Mouse (Mus musculus) gastrocnemius, postnatal 14 days (tissue): ENCODE measurements around the gene Fth1. TPM values are rescaled to one million over a fixed set of nuclear protein-coding genes. Genes with fewer than 3 reads are reported as not detected.
"Not testable (repeated sequence)": the region's sequence is repeated elsewhere in the genome, so short reads cannot be mapped to it uniquely, and the experiment has no call there.

Source experiments
- DNase-seq: peaks from one replicate; pipeline ENCODE4 v3.0.0; 2021; ENCODE audit warnings: mixed read lengths
- intact Hi-C: fragments of 180-260 bp; cut with DNase I; formaldehyde crosslinking; loops from one replicate; pipeline ENCODE4 v1.15.1; 2025; ENCODE audit warnings: low total_unique reads
- long read RNA-seq, 2 experiments: library from polyadenylated mRNA; stranded (forward); transcript quantifications; one replicate each; pipeline ENCODE4 v2.0.0; 2021
- total RNA-seq, 2 experiments: library from RNA; stranded (reverse); gene quantifications; 2 replicates each; pipeline ENCODE4 v1.2.3; 2021

Fth1 gene
- total RNA-seq: 1,000 to 10,000 TPM; 2,162 to 2,185 TPM
- long read RNA-seq, experiment 1, transcript Fth1-201 (4 exons, 929 nt): major isoform, 2,445 of 2,490 reads
- long read RNA-seq, experiment 1, partial matches to known transcripts: 20 of 2,490 reads
- long read RNA-seq, experiment 1, other reads (novel, unspliced or antisense): 21 of 2,490 reads
- long read RNA-seq, experiment 2, transcript Fth1-208 (3 exons, 2,062 nt): minor isoform, 5 of 2,516 reads
- long read RNA-seq, experiment 2, transcript Fth1-201 (4 exons, 929 nt): major isoform, 2,476 of 2,516 reads
- long read RNA-seq, experiment 2, partial matches to known transcripts: 19 of 2,516 reads
- long read RNA-seq, experiment 2, other reads (novel, unspliced or antisense): 15 of 2,516 reads

GRCm38 (mm10) chr19:9980258-9980657 lies at the start of gene Fth1:
TSS of gene Fth1 (plus strand) at chr19:9980598.
- intact Hi-C loops: no loop called here
- DNase-seq: no peak

- intact Hi-C loops, DNase-seq: not testable (repeated sequence)
Measured at GRCm38 (mm10) chr19:9931167-9931607, 49.2 kb upstream of the Fth1 start.

GRCm38 (mm10) chr19:9933908-9934307 lies 46.5 kb upstream of the Fth1 start:
- DNase-seq: no peak
- intact Hi-C loops: no loop called here

GRCm38 (mm10) chr19:9936579-9936978 lies 43.8 kb upstream of the Fth1 start:
- intact Hi-C loops: no loop called here
- DNase-seq: no peak

- intact Hi-C loops: no loop called here
- no peak for DNase-seq
Measured at GRCm38 (mm10) chr19:9937428-9937827, 43.0 kb upstream of the Fth1 start.

- no peak for DNase-seq
- intact Hi-C loops: no loop called here
Measured at GRCm38 (mm10) chr19:9938156-9938823, 42.1 kb upstream of the Fth1 start.

- intact Hi-C loops: no loop called here
- DNase-seq: no peak
Measured at GRCm38 (mm10) chr19:9938824-9939303, 41.5 kb upstream of the Fth1 start.

- no peak for DNase-seq
Measured at GRCm38 (mm10) chr19:9939841-9940240, 40.6 kb upstream of the Fth1 start.

GRCm38 (mm10) chr19:9940903-9941302 lies 39.5 kb upstream of the Fth1 start:
- DNase-seq: no peak
- intact Hi-C loops: no loop called here

More at GRCm38 (mm10) chr19:9939841-9940240, 40.6 kb upstream of the Fth1 start:
- intact Hi-C loops: no loop called here

- no peak for DNase-seq
- intact Hi-C loops: no loop called here
Measured at GRCm38 (mm10) chr19:9941809-9942208, 38.6 kb upstream of the Fth1 start.

- DNase-seq: no peak
Measured at GRCm38 (mm10) chr19:9942539-9943533, 37.6 kb upstream of the Fth1 start.

GRCm38 (mm10) chr19:9945800-9946564 lies 34.4 kb upstream of the Fth1 start:
- intact Hi-C loops: no loop called here
- DNase-seq: no peak

More at GRCm38 (mm10) chr19:9942539-9943533, 37.6 kb upstream of the Fth1 start:
- intact Hi-C loops: no loop called here

- no peak for DNase-seq
- intact Hi-C loops: no loop called here
Measured at GRCm38 (mm10) chr19:9946986-9947385, 33.4 kb upstream of the Fth1 start.

GRCm38 (mm10) chr19:9952390-9952789 lies 28.0 kb upstream of the Fth1 start:
- no peak for DNase-seq
- intact Hi-C loops: no loop called here

- intact Hi-C loops: no loop called here
- no peak for DNase-seq
Measured at GRCm38 (mm10) chr19:9952912-9953311, 27.5 kb upstream of the Fth1 start.

- peak; percentile 86 for DNase-seq
- intact Hi-C loops: no loop called here
Measured at GRCm38 (mm10) chr19:9954055-9954810, 26.2 kb upstream of the Fth1 start.

GRCm38 (mm10) chr19:9954811-9955202 lies 25.6 kb upstream of the Fth1 start:
- intact Hi-C loops: no loop called here
- peak; percentile 12 for DNase-seq

GRCm38 (mm10) chr19:9955438-9955837 lies 25.0 kb upstream of the Fth1 start:
- intact Hi-C loops: no loop called here

More at GRCm38 (mm10) chr19:9955438-9955837, 25.0 kb upstream of the Fth1 start:
- DNase-seq: no peak
